Mouse (Mus musculus) intestine, embryonic 16.5 days (tissue): ENCODE measurements at regions not wholly inside any gene's neighbourhood (a gene's known extent, or its start where the extent isn't known, plus 50 kb on each side); places are given as distances from the start of the nearest gene placed in this dataset.
A peak's percentile ranks its signal among the peaks of the same experiment; 100 is the strongest.

Experiments
- ATAC-seq: fragments of 200-750 bp; cut with Nextera tagmentation; 2 replicates; pipeline ENCODE4 v1.8.0; 2017; ENCODE audit warnings: moderate TSS enrichment, moderate library complexity
- H3K27ac ChIP-seq: fragments of 300-500 bp; sonication (generic); 2 replicates; pipeline ENCODE4 v1.5.1; 2014; ENCODE audit warnings: mild to moderate bottlenecking, low read length
- H3K27me3 ChIP-seq: fragments of 300-500 bp; sonication (generic); replicated peaks from 2 replicates; pipeline ENCODE4 v1.6.1; 2014; ENCODE audit warnings: low read length, control low read depth, mixed read lengths; ENCODE audit not compliant: control insufficient read depth, insufficient read depth
- H3K36me3 ChIP-seq: fragments of 300-500 bp; sonication (generic); 2 replicates; pipeline ENCODE4 v1.6.1; 2014; ENCODE audit warnings: low read length, control low read depth; ENCODE audit not compliant: control insufficient read depth, insufficient read depth
- H3K4me1 ChIP-seq: fragments of 300-500 bp; sonication (generic); 2 replicates; pipeline ENCODE4 v1.6.1; 2014; ENCODE audit warnings: low read length, control low read depth, mixed read lengths; ENCODE audit not compliant: control insufficient read depth, insufficient read depth
- H3K4me2 ChIP-seq: fragments of 300-500 bp; sonication (generic); 2 replicates; pipeline ENCODE4 v1.6.1; 2014; ENCODE audit warnings: low read depth, low read length, control low read depth
- H3K4me3 ChIP-seq: fragments of 300-500 bp; sonication (generic); 2 replicates; pipeline ENCODE4 v1.5.1; 2014; ENCODE audit warnings: mild to moderate bottlenecking, low read length
- H3K9ac ChIP-seq: fragments of 300-500 bp; sonication (generic); 2 replicates; pipeline ENCODE4 v1.6.1; 2014; ENCODE audit warnings: low read depth, low read length
- H3K9me3 ChIP-seq: fragments of 300-500 bp; sonication (generic); 2 replicates; pipeline ENCODE4 v1.6.1; 2016; ENCODE audit warnings: low read length, control low read depth; ENCODE audit not compliant: control insufficient read depth
- WGBS: fragments of 180-500 bp; shearing (Covaris S2); extraction: QIAGEN DNeasy Blood & Tissue Kit; methylation state at CpG from one replicate; pipeline ENCODE4 v1.1.7; 2014; 5-methylcytosine and 5-hydroxymethylcytosine counted together

GRCm38 (mm10) chr8:6012206-6012605, 907.1 kb upstream of the Slc10a2 start:
- no peak for ATAC-seq
- Histone ChIP-seq H3K9ac (no peak overlapping the region), H3K27ac (no peak overlapping the region), H3K4me1 (no peaks in the 10 kb centered on the region), H3K4me3 (no peak overlapping the region), H3K9me3 (no peaks in the 10 kb centered on the region), H3K4me2 (no peak overlapping the region), H3K27me3 (no peaks in the 10 kb centered on the region), H3K36me3 (no peaks in the 10 kb centered on the region)
- WGBS: 60% methylated on average over 2 of the region's 2 CpGs

- Histone ChIP-seq H3K4me3 (no peak overlapping the region), H3K9ac (no peak overlapping the region), H3K9me3 (no peaks in the 10 kb centered on the region), H3K36me3 (no peaks in the 10 kb centered on the region), H3K27me3 (no peaks in the 10 kb centered on the region), H3K27ac (no peak overlapping the region), H3K4me1 (no peaks in the 10 kb centered on the region), H3K4me2 (no peak overlapping the region)
- peak; percentile 98 for ATAC-seq
These were observed 906.0 kb upstream of the Slc10a2 start for GRCm38 (mm10) chr8:6011182-6011581.

- Histone ChIP-seq H3K4me2 (no peak overlapping the region), H3K4me1 (no peaks in the 10 kb centered on the region), H3K9me3 (no peaks in the 10 kb centered on the region), H3K4me3 (no peak overlapping the region), H3K27me3 (no peaks in the 10 kb centered on the region), H3K27ac (no peak overlapping the region), H3K36me3 (no peaks in the 10 kb centered on the region), H3K9ac (no peak overlapping the region)
- ATAC-seq: peak; percentile 78
- 64% methylated on average over 2 of the region's 2 CpGs for WGBS
These were observed 905.6 kb upstream of the Slc10a2 start for GRCm38 (mm10) chr8:6010712-6011111.

GRCm38 (mm10) chr8:6002612-6003011, 897.5 kb upstream of the Slc10a2 start:
- no peak overlapping the region for H3K4me3 ChIP-seq
- no peaks in the 10 kb centered on the region for H3K9me3 ChIP-seq
- WGBS: 50% methylated on average over 1 of the region's 1 CpGs
- H3K36me3 ChIP-seq: no peaks in the 10 kb centered on the region
- ATAC-seq: no peak
- no peaks in the 10 kb centered on the region for H3K4me1 ChIP-seq
- no peak overlapping the region for H3K4me2 ChIP-seq
- H3K27me3 ChIP-seq: no peaks in the 10 kb centered on the region
- no peak overlapping the region for H3K9ac ChIP-seq
- H3K27ac ChIP-seq: no peak overlapping the region

- 61% methylated on average over 6 of the region's 6 CpGs for WGBS
- no peaks in the 10 kb centered on the region for H3K27me3 ChIP-seq
- H3K36me3 ChIP-seq: no peaks in the 10 kb centered on the region
- H3K4me2 ChIP-seq: no peak overlapping the region
- H3K4me3 ChIP-seq: no peak overlapping the region
- ATAC-seq: no peak
- H3K9me3 ChIP-seq: no peaks in the 10 kb centered on the region
- no peak overlapping the region for H3K9ac ChIP-seq
- no peaks in the 10 kb centered on the region for H3K4me1 ChIP-seq
- no peak overlapping the region for H3K27ac ChIP-seq
These were observed 889.7 kb upstream of the Slc10a2 start for GRCm38 (mm10) chr8:5994846-5995245.

- Histone ChIP-seq H3K4me2 (no peak overlapping the region), H3K4me3 (no peak overlapping the region), H3K9me3 (no peaks in the 10 kb centered on the region), H3K4me1 (no peaks in the 10 kb centered on the region), H3K9ac (no peak overlapping the region), H3K27ac (no peak overlapping the region), H3K27me3 (no peaks in the 10 kb centered on the region), H3K36me3 (no peaks in the 10 kb centered on the region)
- no peak for ATAC-seq
- WGBS: 71% methylated on average over 6 of the region's 6 CpGs
These were observed 860.4 kb upstream of the Slc10a2 start for GRCm38 (mm10) chr8:5965403-5966015.

GRCm38 (mm10) chr8:5964299-5964698, 859.1 kb upstream of the Slc10a2 start:
- no peak for ATAC-seq
- no peaks in the 10 kb centered on the region for H3K4me1 ChIP-seq
- 57% methylated on average over 1 of the region's 1 CpGs for WGBS

GRCm38 (mm10) chr8:5938057-5938456, 832.9 kb upstream of the Slc10a2 start:
- Histone ChIP-seq H3K4me2 (no peak overlapping the region), H3K4me1 (no peaks in the 10 kb centered on the region), H3K36me3 (no peaks in the 10 kb centered on the region), H3K4me3 (no peak overlapping the region), H3K9ac (no peak overlapping the region), H3K27me3 (no peaks in the 10 kb centered on the region), H3K9me3 (no peaks in the 10 kb centered on the region), H3K27ac (no peak overlapping the region)
- no peak for ATAC-seq
- 83% methylated on average over 3 of the region's 3 CpGs for WGBS

More at GRCm38 (mm10) chr8:5964299-5964698, 859.1 kb upstream of the Slc10a2 start:
- no peak overlapping the region for H3K9ac ChIP-seq
- H3K9me3 ChIP-seq: no peaks in the 10 kb centered on the region
- H3K27me3 ChIP-seq: no peaks in the 10 kb centered on the region
- H3K27ac ChIP-seq: no peak overlapping the region
- H3K4me3 ChIP-seq: no peak overlapping the region
- H3K36me3 ChIP-seq: no peaks in the 10 kb centered on the region
- no peak overlapping the region for H3K4me2 ChIP-seq

GRCm38 (mm10) chr8:5918136-5918535, 813.0 kb upstream of the Slc10a2 start:
- Histone ChIP-seq H3K4me2 (no peak overlapping the region), H3K9ac (no peak overlapping the region), H3K27me3 (no peaks in the 10 kb centered on the region), H3K4me1 (no peaks in the 10 kb centered on the region), H3K9me3 (no peaks in the 10 kb centered on the region), H3K4me3 (no peak overlapping the region), H3K36me3 (no peaks in the 10 kb centered on the region), H3K27ac (no peak overlapping the region)
- WGBS: 82% methylated on average over 1 of the region's 1 CpGs
- no peak for ATAC-seq
